Mouse (Mus musculus) intestine, postnatal 0 days (tissue): Measurements from ENCODE around the gene Xrcc3. TPM values are rescaled to one million over a fixed set of nuclear protein-coding genes. Genes with fewer than 3 reads are reported as not detected.

Experiments used
- ATAC-seq: fragments of 200-750 bp; cut with Nextera tagmentation; 2 replicates; pipeline ENCODE4 v1.8.0; 2017; ENCODE audit warnings: mild to moderate bottlenecking, moderate TSS enrichment, moderate library complexity
- H3K27ac ChIP-seq: fragments of 300-500 bp; sonication (generic); 2 replicates; pipeline ENCODE4 v1.5.1; 2014; ENCODE audit warnings: mild to moderate bottlenecking, low read depth, low read length, moderate library complexity
- H3K27me3 ChIP-seq: fragments of 300-500 bp; sonication (generic); replicated peaks from 2 replicates; pipeline ENCODE4 v1.6.1; 2014; ENCODE audit warnings: low read length, mixed read lengths; ENCODE audit not compliant: control insufficient read depth, insufficient read depth
- H3K36me3 ChIP-seq: fragments of 300-500 bp; sonication (generic); 2 replicates; pipeline ENCODE4 v1.6.1; 2014; ENCODE audit warnings: mild to moderate bottlenecking, moderate library complexity; ENCODE audit not compliant: control insufficient read depth, insufficient read depth
- H3K4me1 ChIP-seq: fragments of 300-500 bp; sonication (generic); replicated peaks from 2 replicates; pipeline ENCODE4 v1.6.1; 2014; ENCODE audit warnings: antibody characterized with exemption, low read length, mixed read lengths; ENCODE audit not compliant: control insufficient read depth, insufficient read depth
- H3K4me2 ChIP-seq: fragments of 300-500 bp; sonication (generic); replicated peaks from 2 replicates; pipeline ENCODE4 v1.6.1; 2014; ENCODE audit warnings: low read depth, mild to moderate bottlenecking, moderate library complexity
- H3K4me3 ChIP-seq: fragments of 300-500 bp; sonication (generic); 2 replicates; pipeline ENCODE4 v1.5.1; 2014; ENCODE audit warnings: low read depth, low read length
- H3K9ac ChIP-seq: fragments of 300-500 bp; sonication (generic); 2 replicates; pipeline ENCODE4 v1.6.1; 2014; ENCODE audit warnings: mild to moderate bottlenecking, low read depth, low read length
- H3K9me3 ChIP-seq: fragments of 300-500 bp; sonication (generic); 2 replicates; pipeline ENCODE4 v1.6.1; 2016; ENCODE audit warnings: mixed run types; ENCODE audit not compliant: control insufficient read depth
- CTCF ChIP-seq: sonication (generic); IDR thresholded peaks from 2 replicates; pipeline ENCODE4 v1.5.1; 2016; ENCODE audit warnings: low read depth, mild to moderate bottlenecking, control low read depth, antibody characterized with exemption, moderate library complexity
- WGBS: fragments of 180-500 bp; shearing (Covaris S2); extraction: QIAGEN DNeasy Blood & Tissue Kit; methylation state at CpG from one replicate; pipeline ENCODE4 v1.1.7; 2014; 5-methylcytosine and 5-hydroxymethylcytosine counted together
- polyA plus RNA-seq: library from polyadenylated mRNA; unstranded; fragments of >200 nt; fragmentation: Nextera tagmentation; extraction: Ambion mirVana; gene quantifications from 2 replicates; pipeline ENCODE4 v1.2.1, GENCODE M21; 2015

Gene Xrcc3
- polyA plus RNA-seq, 1 experiment from 2014 or later, result 6.1 TPM

GRCm38 (mm10) chr12:111768322-111768928 lies 45.2 kb downstream of the Xrcc3 start:
- Histone ChIP-seq H3K27ac (no peak overlapping the region), H3K4me3 (no peak overlapping the region), H3K9ac (no peak overlapping the region), H3K9me3 (no peaks in the 10 kb centered on the region), H3K27me3 (no peaks in the 10 kb centered on the region), H3K36me3 (peaks cover 20% of the 10 kb centered on the region), H3K4me2 (no peak overlapping the region), H3K4me1 (no peaks in the 10 kb centered on the region; the same call in 1 of the 2 replicates)
- WGBS, result 82% methylated on average over 10 of the region's 10 CpGs
- TF ChIP-seq CTCF, result no peak
- ATAC-seq, result no peak

GRCm38 (mm10) chr12:111766313-111767236 lies 47.1 kb downstream of the Xrcc3 start:
- Histone ChIP-seq H3K4me1 (no peaks in the 10 kb centered on the region; the same call in 1 of the 2 replicates), H3K36me3 (peaks cover 17% of the 10 kb centered on the region; the same call in 1 of the 2 replicates), H3K27ac (no peak overlapping the region), H3K9ac (no peak overlapping the region), H3K9me3 (no peaks in the 10 kb centered on the region), H3K4me3 (no peak overlapping the region), H3K4me2 (0 out of 2 replicates have a peak overlapping the region, but pooled peaks have one; percentile 0), H3K27me3 (no peaks in the 10 kb centered on the region)
- WGBS, result 63% methylated on average over 16 of the region's 16 CpGs
- no peak for TF ChIP-seq CTCF
- no peak for ATAC-seq

- ATAC-seq, result no peak
- H3K4me3 ChIP-seq, result no peak overlapping the region
- no peak overlapping the region for H3K9ac ChIP-seq
- H3K27me3 ChIP-seq, result no peaks in the 10 kb centered on the region
- TF ChIP-seq CTCF, result no peak
- no peaks in the 10 kb centered on the region for H3K9me3 ChIP-seq
- H3K36me3 ChIP-seq, result peaks cover 17% of the 10 kb centered on the region; the same call in 1 of the 2 replicates
- 96% methylated on average over 13 of the region's 13 CpGs for WGBS
- no peak overlapping the region for H3K27ac ChIP-seq
- H3K4me1 ChIP-seq, result no peaks in the 10 kb centered on the region; the same call in none of the 2 replicates
- no peak overlapping the region for H3K4me2 ChIP-seq
These were observed 50.9 kb downstream of the Xrcc3 start for GRCm38 (mm10) chr12:111762620-111763280.

DNA sequence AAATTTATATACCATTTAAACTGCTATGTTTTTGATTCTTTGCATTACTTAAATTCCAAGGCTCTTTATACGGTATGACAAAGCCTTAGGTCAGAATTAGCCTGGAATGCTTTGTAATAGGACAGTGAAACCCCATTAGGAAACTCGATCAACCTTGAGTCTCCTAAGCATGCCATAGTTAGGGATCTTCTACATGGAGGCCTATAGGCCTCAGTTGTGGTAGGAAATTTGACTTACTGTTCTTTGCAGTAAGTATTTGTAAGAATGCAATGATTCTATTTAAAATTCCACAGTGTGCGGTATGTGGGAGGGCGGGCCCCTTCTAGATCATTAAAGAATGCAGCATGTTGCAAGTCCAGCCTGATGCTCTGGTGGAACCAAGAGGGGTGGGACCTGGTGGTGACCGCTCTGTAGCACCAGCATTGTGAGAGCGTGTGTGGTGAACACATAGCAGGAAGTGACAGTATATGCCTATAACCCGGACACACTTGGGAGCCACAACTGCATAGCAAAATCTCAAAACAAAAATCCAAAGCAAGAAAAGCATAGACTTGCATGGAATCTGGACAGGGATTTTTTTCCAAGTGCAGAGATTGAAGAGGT lies 53.3 kb downstream of the Xrcc3 start:
- no peak for ATAC-seq
- Histone ChIP-seq H3K4me2 (peak overlapping the region; percentile 100), H3K4me1 (peaks cover 4% of the 10 kb centered on the region; the same call in 1 of the 2 replicates), H3K9me3 (no peaks in the 10 kb centered on the region), H3K36me3 (peaks cover 17% of the 10 kb centered on the region; the same call in 1 of the 2 replicates), H3K9ac (no peak overlapping the region), H3K27me3 (no peaks in the 10 kb centered on the region), H3K4me3 (no peak overlapping the region), H3K27ac (no peak overlapping the region)
- TF ChIP-seq CTCF, result no peak
- WGBS, result 48% methylated on average over 7 of the region's 7 CpGs

- Histone ChIP-seq H3K36me3 (peaks cover 17% of the 10 kb centered on the region; the same call in 1 of the 2 replicates), H3K4me1 (peaks cover 4% of the 10 kb centered on the region; the same call in 1 of the 2 replicates), H3K4me2 (peak overlapping the region; percentile 100), H3K9ac (peak overlapping the region; percentile 85), H3K4me3 (peak overlapping the region; percentile 79), H3K27ac (peak overlapping the region; percentile 84), H3K27me3 (no peaks in the 10 kb centered on the region), H3K9me3 (no peaks in the 10 kb centered on the region)
- 2% methylated on average over 35 of the region's 35 CpGs for WGBS
- peak; percentile 27 for ATAC-seq
- no peak for TF ChIP-seq CTCF
These were observed 54.3 kb downstream of the Xrcc3 start for GRCm38 (mm10) chr12:111759176-111760061.
